Mouse (Mus musculus): ENCODE data around the gene Zfp280b. TPM values are rescaled to one million over a fixed set of nuclear protein-coding genes. Genes with fewer than 3 reads are reported as not detected.

Zfp280b gene
- polyA plus RNA-seq, 1 experiment from 2014 or later, result 11.3 TPM

DNA sequence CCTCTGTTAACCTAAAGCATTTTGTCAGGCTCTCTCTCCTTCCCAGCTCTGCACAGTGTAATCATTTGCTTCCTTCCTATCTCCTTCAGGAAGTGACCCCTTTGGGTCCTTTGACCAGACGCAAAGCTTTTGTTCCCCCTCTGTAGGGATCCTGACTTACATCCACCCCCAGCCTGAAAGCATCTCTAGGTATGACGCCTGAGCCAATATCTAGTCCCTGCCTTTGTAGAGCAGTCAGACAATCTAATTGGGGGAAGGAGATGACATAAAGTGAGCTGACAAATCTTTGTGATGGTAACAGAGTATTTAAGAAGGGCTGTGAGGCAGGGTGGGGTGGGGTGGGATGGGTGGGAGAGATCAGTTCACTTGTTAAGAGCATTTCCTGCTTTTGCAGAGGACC lies 29.8 kb upstream of the Zfp280b start:
- WGBS, result 58% methylated on average over 2 of the region's 2 CpGs
- ATAC-seq (replicated peaks; ENCODE audit: extremely low read depth, insufficient read depth, low FRiP score), result no peak
- no peak overlapping the region for H3K27ac ChIP-seq (ENCODE audit: low read length)
- H3K36me3 ChIP-seq (ENCODE audit: control insufficient read depth, insufficient read depth), result no peaks in the 10 kb centered on the region
- H3K9ac ChIP-seq (ENCODE audit: low read length), result no peak overlapping the region
- peaks cover 6% of the 10 kb centered on the region for H3K4me1 ChIP-seq (ENCODE audit: control insufficient read depth, insufficient read depth, low read length)
- H3K9me3 ChIP-seq (replicated peaks; ENCODE audit: control insufficient read depth, low read length), result no peaks in the 10 kb centered on the region
- H3K4me3 ChIP-seq (ENCODE audit: low read length), result no peak overlapping the region
- no peaks in the 10 kb centered on the region for H3K27me3 ChIP-seq (ENCODE audit: control insufficient read depth, insufficient read depth, low read length)
- H3K4me2 ChIP-seq (ENCODE audit: low read depth, low read length), result no peak overlapping the region

DNA sequence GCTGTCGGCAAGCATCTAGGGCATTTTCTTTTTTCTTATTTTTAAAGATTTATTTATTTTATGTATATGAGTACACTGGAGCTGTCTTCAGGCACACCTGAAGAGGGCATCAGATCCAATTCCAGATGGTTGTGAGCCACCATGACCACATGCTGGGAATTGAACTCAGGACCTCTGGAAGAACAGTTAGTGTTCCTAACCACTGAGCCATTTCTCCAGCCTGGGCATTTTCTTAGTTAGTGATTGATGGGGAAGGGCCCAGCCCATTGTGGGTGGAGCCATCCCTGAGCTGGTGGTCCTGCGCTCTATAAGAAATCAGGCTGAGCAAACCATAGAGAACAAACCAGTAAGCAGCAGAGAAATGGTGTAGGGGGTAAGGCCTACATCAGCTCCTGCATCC lies 29.2 kb upstream of the Zfp280b start:
- Histone ChIP-seq H3K36me3 (ENCODE audit: control insufficient read depth, insufficient read depth) (no peaks in the 10 kb centered on the region), H3K4me1 (ENCODE audit: control insufficient read depth, insufficient read depth, low read length) (peaks cover 6% of the 10 kb centered on the region), H3K4me2 (ENCODE audit: low read depth, low read length) (no peak overlapping the region), H3K4me3 (ENCODE audit: low read length) (no peak overlapping the region), H3K9ac (ENCODE audit: low read length) (no peak overlapping the region), H3K27ac (ENCODE audit: low read length) (no peak overlapping the region), H3K9me3 (replicated peaks; ENCODE audit: control insufficient read depth, low read length) (no peaks in the 10 kb centered on the region), H3K27me3 (ENCODE audit: control insufficient read depth, insufficient read depth, low read length) (no peaks in the 10 kb centered on the region)
- ATAC-seq (replicated peaks; ENCODE audit: extremely low read depth, insufficient read depth, low FRiP score), result no peak
- WGBS, result 90% methylated on average over 2 of the region's 2 CpGs

DNA sequence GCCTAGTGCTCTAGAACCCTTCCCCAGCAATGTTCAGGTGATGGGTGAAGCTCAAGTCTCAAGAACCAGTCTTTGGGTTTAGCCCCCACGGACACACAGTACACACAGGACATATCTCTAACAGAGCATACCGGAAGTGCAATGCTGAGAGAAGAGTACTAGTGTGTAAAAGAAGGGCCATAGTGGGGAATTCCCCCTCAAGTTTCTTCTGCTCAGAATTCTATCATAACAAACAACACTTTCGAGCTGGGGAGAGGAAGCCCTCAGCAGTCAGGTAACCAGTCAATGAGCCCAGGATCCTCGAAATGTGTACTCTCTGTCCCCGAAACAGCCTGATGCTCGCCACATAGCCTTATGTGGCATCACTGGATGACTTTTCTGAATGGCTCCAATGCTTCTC lies 26.1 kb upstream of the Zfp280b start:
- WGBS, result 81% methylated on average over 6 of the region's 6 CpGs

DNA sequence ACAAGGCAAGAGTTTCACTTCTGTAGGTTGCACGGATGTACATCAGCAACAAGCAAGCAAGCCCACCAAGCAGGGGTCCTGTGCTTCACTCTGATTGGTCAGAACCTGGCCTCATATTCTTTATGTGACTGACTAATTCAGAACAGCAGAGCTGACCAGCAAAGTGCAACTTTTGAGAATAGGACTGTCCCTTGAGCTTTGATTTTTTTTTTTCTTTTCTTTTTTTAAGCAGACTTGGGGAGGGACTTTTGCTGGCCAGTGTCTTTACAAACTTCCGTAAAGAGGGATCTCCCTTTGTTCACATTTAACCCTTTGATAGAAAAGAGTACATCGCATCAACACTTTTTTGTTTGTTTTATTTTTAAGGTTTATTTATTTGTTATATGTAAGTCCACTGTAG lies 22.6 kb upstream of the Zfp280b start:
- H3K27ac ChIP-seq (ENCODE audit: low read length), result no peak overlapping the region
- H3K9ac ChIP-seq (ENCODE audit: low read length), result no peak overlapping the region
- 71% methylated on average over 3 of the region's 3 CpGs for WGBS
- H3K4me3 ChIP-seq (ENCODE audit: low read length), result no peak overlapping the region
- H3K4me1 ChIP-seq (ENCODE audit: control insufficient read depth, insufficient read depth, low read length), result no peaks in the 10 kb centered on the region
- no peaks in the 10 kb centered on the region for H3K9me3 ChIP-seq (replicated peaks; ENCODE audit: control insufficient read depth, low read length)
- H3K27me3 ChIP-seq (ENCODE audit: control insufficient read depth, insufficient read depth, low read length), result no peaks in the 10 kb centered on the region
- H3K36me3 ChIP-seq (ENCODE audit: control insufficient read depth, insufficient read depth), result no peaks in the 10 kb centered on the region
- no peak overlapping the region for H3K4me2 ChIP-seq (ENCODE audit: low read depth, low read length)
- no peak for ATAC-seq (replicated peaks; ENCODE audit: extremely low read depth, insufficient read depth, low FRiP score)

More for the DNA sequence above, 26.1 kb upstream of the Zfp280b start:
- Histone ChIP-seq H3K4me1 (ENCODE audit: control insufficient read depth, insufficient read depth, low read length) (peaks cover 6% of the 10 kb centered on the region), H3K9me3 (replicated peaks; ENCODE audit: control insufficient read depth, low read length) (no peaks in the 10 kb centered on the region), H3K27ac (ENCODE audit: low read length) (no peak overlapping the region), H3K36me3 (ENCODE audit: control insufficient read depth, insufficient read depth) (no peaks in the 10 kb centered on the region), H3K4me2 (ENCODE audit: low read depth, low read length) (no peak overlapping the region), H3K4me3 (ENCODE audit: low read length) (no peak overlapping the region), H3K9ac (ENCODE audit: low read length) (no peak overlapping the region), H3K27me3 (ENCODE audit: control insufficient read depth, insufficient read depth, low read length) (no peaks in the 10 kb centered on the region)
- no peak for ATAC-seq (replicated peaks; ENCODE audit: extremely low read depth, insufficient read depth, low FRiP score)

DNA sequence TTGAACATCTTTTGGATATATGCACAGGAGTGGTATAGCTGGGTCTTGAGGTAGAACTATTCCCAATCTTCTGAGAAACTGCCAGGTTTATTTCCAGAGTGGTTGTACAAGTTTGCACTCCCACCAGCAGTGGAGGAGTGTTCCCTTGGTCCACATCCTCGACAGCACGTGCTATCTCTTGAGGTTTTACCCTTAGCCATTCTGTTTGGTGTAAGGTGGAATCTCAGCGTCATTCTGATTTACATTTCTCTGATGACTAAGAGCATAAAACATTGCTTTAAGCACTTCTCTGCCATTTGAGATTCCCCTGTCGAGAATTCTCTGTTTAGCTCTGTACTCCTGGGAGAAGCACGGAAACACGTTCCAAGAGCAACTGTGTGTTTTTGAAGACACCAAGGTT lies 19.5 kb upstream of the Zfp280b start:
- no peak overlapping the region for H3K4me2 ChIP-seq (ENCODE audit: low read depth, low read length)
- no peak overlapping the region for H3K4me3 ChIP-seq (ENCODE audit: low read length)
- ATAC-seq (replicated peaks; ENCODE audit: extremely low read depth, insufficient read depth, low FRiP score), result no peak
- H3K4me1 ChIP-seq (ENCODE audit: control insufficient read depth, insufficient read depth, low read length), result no peaks in the 10 kb centered on the region
- H3K36me3 ChIP-seq (ENCODE audit: control insufficient read depth, insufficient read depth), result no peaks in the 10 kb centered on the region
- no peak overlapping the region for H3K27ac ChIP-seq (ENCODE audit: low read length)
- H3K9me3 ChIP-seq (replicated peaks; ENCODE audit: control insufficient read depth, low read length), result no peaks in the 10 kb centered on the region
- no peaks in the 10 kb centered on the region for H3K27me3 ChIP-seq (ENCODE audit: control insufficient read depth, insufficient read depth, low read length)
- H3K9ac ChIP-seq (ENCODE audit: low read length), result no peak overlapping the region
- WGBS, result 68% methylated on average over 6 of the region's 6 CpGs

DNA sequence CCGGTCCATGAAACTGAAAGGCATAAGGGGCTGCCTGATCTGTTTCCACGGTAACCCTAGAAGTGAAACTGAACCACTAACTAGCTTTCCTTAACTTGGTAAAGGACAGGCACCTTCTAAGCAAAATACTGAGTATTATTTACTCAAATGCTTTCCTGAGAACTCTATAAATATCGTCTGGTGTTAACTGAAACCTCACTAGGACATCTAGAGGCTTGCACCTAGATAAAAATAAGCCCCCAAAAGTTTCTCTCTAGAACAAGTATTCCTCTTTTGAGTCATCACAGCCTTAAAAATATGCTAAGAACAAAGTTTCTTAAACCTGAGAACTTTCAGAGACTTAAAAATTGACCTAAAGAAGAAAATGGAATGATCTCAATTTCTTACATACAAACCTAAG lies 15.6 kb upstream of the Zfp280b start:
- H3K36me3 ChIP-seq (ENCODE audit: control insufficient read depth, insufficient read depth), result no peaks in the 10 kb centered on the region
- no peak overlapping the region for H3K9ac ChIP-seq (ENCODE audit: low read length)
- H3K4me1 ChIP-seq (ENCODE audit: control insufficient read depth, insufficient read depth, low read length), result no peaks in the 10 kb centered on the region
- H3K4me3 ChIP-seq (ENCODE audit: low read length), result no peak overlapping the region
- no peak for ATAC-seq (replicated peaks; ENCODE audit: extremely low read depth, insufficient read depth, low FRiP score)
- no peaks in the 10 kb centered on the region for H3K9me3 ChIP-seq (replicated peaks; ENCODE audit: control insufficient read depth, low read length)
- WGBS, result 77% methylated on average over 3 of the region's 3 CpGs
- H3K4me2 ChIP-seq (ENCODE audit: low read depth, low read length), result no peak overlapping the region
- H3K27me3 ChIP-seq (ENCODE audit: control insufficient read depth, insufficient read depth, low read length), result no peaks in the 10 kb centered on the region
- no peak overlapping the region for H3K27ac ChIP-seq (ENCODE audit: low read length)

DNA sequence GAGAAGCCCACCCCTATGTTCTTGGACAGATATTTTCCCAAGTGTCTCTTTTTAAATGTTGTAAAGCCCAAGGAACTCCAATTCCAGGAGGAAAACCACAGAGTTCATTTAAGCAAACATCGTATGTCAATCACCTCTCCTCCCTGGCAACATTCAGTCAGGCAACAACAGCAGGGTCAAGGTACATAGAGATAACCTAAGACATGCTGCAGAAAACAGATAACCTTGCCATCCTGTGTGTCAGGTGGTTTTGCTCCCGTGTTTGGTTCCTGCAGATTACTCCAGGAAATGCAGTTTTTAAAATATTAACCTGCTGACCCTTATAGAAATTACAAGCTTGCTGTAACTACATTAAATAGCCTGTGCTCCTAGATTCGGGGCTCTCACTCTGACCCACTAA lies 10.7 kb upstream of the Zfp280b start:
- Histone ChIP-seq H3K27me3 (ENCODE audit: control insufficient read depth, insufficient read depth, low read length) (no peaks in the 10 kb centered on the region), H3K4me1 (ENCODE audit: control insufficient read depth, insufficient read depth, low read length) (no peaks in the 10 kb centered on the region), H3K4me2 (ENCODE audit: low read depth, low read length) (no peak overlapping the region), H3K36me3 (ENCODE audit: control insufficient read depth, insufficient read depth) (no peaks in the 10 kb centered on the region), H3K27ac (ENCODE audit: low read length) (no peak overlapping the region), H3K9ac (ENCODE audit: low read length) (no peak overlapping the region), H3K9me3 (replicated peaks; ENCODE audit: control insufficient read depth, low read length) (peaks cover 2% of the 10 kb centered on the region; the same call in 1 of the 2 replicates), H3K4me3 (ENCODE audit: low read length) (no peak overlapping the region)
- ATAC-seq (replicated peaks; ENCODE audit: extremely low read depth, insufficient read depth, low FRiP score), result no peak
- WGBS, result 46% methylated on average over 3 of the region's 3 CpGs

DNA sequence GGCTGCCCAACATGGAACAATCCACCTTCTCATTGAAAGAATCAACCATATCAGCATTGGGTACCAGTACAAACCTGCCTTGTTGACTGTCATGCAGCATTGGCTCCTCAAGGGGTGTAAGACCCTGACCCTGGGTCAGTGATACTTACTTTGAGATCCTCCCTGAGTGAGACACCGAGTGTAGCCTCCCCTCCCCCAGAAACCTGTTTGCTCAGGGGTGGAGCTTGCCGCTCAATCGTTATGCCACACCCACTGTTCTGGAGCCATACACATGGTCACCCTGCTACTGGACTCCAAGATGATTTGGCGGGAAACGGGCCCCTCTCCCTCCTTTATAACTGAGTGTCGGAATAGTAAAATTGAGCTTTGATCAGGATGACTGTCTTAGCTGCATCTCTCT lies 8.5 kb upstream of the Zfp280b start:
- 94% methylated on average over 6 of the region's 6 CpGs for WGBS
- H3K27me3 ChIP-seq (ENCODE audit: control insufficient read depth, insufficient read depth, low read length), result no peaks in the 10 kb centered on the region
- H3K36me3 ChIP-seq (ENCODE audit: control insufficient read depth, insufficient read depth), result no peaks in the 10 kb centered on the region

DNA sequence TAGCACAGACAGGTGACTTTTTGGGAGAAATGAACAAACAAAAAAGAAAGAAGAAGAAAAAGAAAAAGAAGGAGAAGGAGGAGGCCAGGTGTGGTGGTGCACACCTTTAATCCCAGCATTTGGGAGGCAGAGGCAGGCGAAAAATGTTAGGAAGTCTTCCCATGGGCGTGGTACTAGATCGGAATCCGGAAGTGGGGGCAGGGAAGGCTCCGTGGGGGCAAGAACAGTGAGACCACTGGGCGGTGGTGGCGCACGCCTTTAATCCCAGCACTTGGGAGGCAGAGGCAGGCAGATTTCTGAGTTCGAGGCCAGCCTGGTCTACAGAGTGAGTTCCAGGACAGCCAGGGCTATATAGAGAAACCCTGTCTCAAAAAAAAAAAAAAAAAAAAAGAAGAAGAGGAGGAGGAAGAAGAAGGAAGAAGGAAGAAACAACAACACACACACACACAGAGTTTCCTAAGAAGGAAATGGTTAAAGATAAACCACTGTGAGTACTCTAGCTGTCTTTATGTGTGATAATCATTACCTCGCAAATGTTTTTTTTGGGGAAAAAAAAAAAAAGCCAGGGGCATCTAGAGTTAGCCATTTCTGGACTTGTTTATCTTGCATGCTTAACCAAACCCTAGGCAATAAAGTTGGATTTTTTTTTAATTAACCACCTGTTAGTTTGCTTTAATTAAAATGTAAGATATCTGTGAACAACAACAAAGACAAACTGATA lies 6.8 kb upstream of the Zfp280b start:
- no peak for ATAC-seq (replicated peaks; ENCODE audit: extremely low read depth, insufficient read depth, low FRiP score)
- WGBS, result 89% methylated on average over 10 of the region's 10 CpGs
- no peaks in the 10 kb centered on the region for H3K27me3 ChIP-seq (ENCODE audit: control insufficient read depth, insufficient read depth, low read length)

More for the DNA sequence above, 8.5 kb upstream of the Zfp280b start:
- no peak overlapping the region for H3K4me2 ChIP-seq (ENCODE audit: low read depth, low read length)
- no peak overlapping the region for H3K4me3 ChIP-seq (ENCODE audit: low read length)
- H3K4me1 ChIP-seq (ENCODE audit: control insufficient read depth, insufficient read depth, low read length), result no peaks in the 10 kb centered on the region
- ATAC-seq (replicated peaks; ENCODE audit: extremely low read depth, insufficient read depth, low FRiP score), result no peak
- H3K9ac ChIP-seq (ENCODE audit: low read length), result no peak overlapping the region
- H3K9me3 ChIP-seq (replicated peaks; ENCODE audit: control insufficient read depth, low read length), result peaks cover 2% of the 10 kb centered on the region; the same call in 1 of the 2 replicates
- no peak overlapping the region for H3K27ac ChIP-seq (ENCODE audit: low read length)

More for the DNA sequence above, 6.8 kb upstream of the Zfp280b start:
- no peak overlapping the region for H3K4me3 ChIP-seq (ENCODE audit: low read length)
- H3K9ac ChIP-seq (ENCODE audit: low read length), result no peak overlapping the region
- H3K4me2 ChIP-seq (ENCODE audit: low read depth, low read length), result no peak overlapping the region
- no peaks in the 10 kb centered on the region for H3K4me1 ChIP-seq (ENCODE audit: control insufficient read depth, insufficient read depth, low read length)
- H3K9me3 ChIP-seq (replicated peaks; ENCODE audit: control insufficient read depth, low read length), result peaks cover 2% of the 10 kb centered on the region; the same call in 1 of the 2 replicates
- H3K36me3 ChIP-seq (ENCODE audit: control insufficient read depth, insufficient read depth), result no peaks in the 10 kb centered on the region
- no peak overlapping the region for H3K27ac ChIP-seq (ENCODE audit: low read length)
